Mouse (Mus musculus) lung, postnatal 36 days (tissue): ENCODE results near the gene Ston2.

Source experiments
- DNase-seq: peaks from one replicate; pipeline ENCODE4 v3.0.0; 2022; ENCODE audit warnings: mixed read lengths

Ston2 gene

GRCm38 (mm10) chr12:91787959-91788437, at the start of gene Ston2:
Gene Ston2 (minus strand): TSS chr12:91788387.
- no peak for DNase-seq

GRCm38 (mm10) chr12:91837401-91838065, 49.3 kb upstream of the Ston2 start:
- DNase-seq, result no peak

GRCm38 (mm10) chr12:91833939-91834333, 45.7 kb upstream of the Ston2 start:
- no peak for DNase-seq

GRCm38 (mm10) chr12:91833237-91833938, 45.2 kb upstream of the Ston2 start:
- DNase-seq, result no peak

- no peak for DNase-seq
Observed at GRCm38 (mm10) chr12:91831410-91831809, 43.2 kb upstream of the Ston2 start.

GRCm38 (mm10) chr12:91820461-91820860, 32.3 kb upstream of the Ston2 start:
- DNase-seq, result no peak

- no peak for DNase-seq
Observed at GRCm38 (mm10) chr12:91818726-91819125, 30.5 kb upstream of the Ston2 start.

- peak; percentile 60 for DNase-seq
Observed at GRCm38 (mm10) chr12:91815990-91816389, 27.8 kb upstream of the Ston2 start.

- DNase-seq, result no peak
Observed at GRCm38 (mm10) chr12:91815552-91815951, 27.4 kb upstream of the Ston2 start.

- DNase-seq, result no peak
Observed at GRCm38 (mm10) chr12:91808911-91809310, 20.7 kb upstream of the Ston2 start.

- DNase-seq, result no peak
Observed at GRCm38 (mm10) chr12:91807761-91808160, 19.6 kb upstream of the Ston2 start.

GRCm38 (mm10) chr12:91807095-91807494, 18.9 kb upstream of the Ston2 start:
- no peak for DNase-seq

GRCm38 (mm10) chr12:91804262-91804661, 16.1 kb upstream of the Ston2 start:
- no peak for DNase-seq

- DNase-seq, result no peak
Observed at GRCm38 (mm10) chr12:91803207-91803932, 15.2 kb upstream of the Ston2 start.

- DNase-seq, result no peak
Observed at GRCm38 (mm10) chr12:91802586-91803206, 14.5 kb upstream of the Ston2 start.

GRCm38 (mm10) chr12:91800861-91801385, 12.7 kb upstream of the Ston2 start:
- DNase-seq, result no peak

GRCm38 (mm10) chr12:91799821-91800335, 11.7 kb upstream of the Ston2 start:
- DNase-seq, result no peak

- DNase-seq, result peak; percentile 57
Observed at GRCm38 (mm10) chr12:91799379-91799773, 11.2 kb upstream of the Ston2 start.

GRCm38 (mm10) chr12:91798720-91799378, 10.7 kb upstream of the Ston2 start:
- no peak for DNase-seq

- peak; percentile 63 for DNase-seq
Observed at GRCm38 (mm10) chr12:91796774-91797173, 8.6 kb upstream of the Ston2 start.

- DNase-seq, result no peak
Observed at GRCm38 (mm10) chr12:91793266-91793665, 5.1 kb upstream of the Ston2 start.

GRCm38 (mm10) chr12:91791822-91792221, 3.6 kb upstream of the Ston2 start:
- no peak for DNase-seq
